Mouse (Mus musculus) kidney, postnatal 0 days (tissue): ENCODE measurements at regions not wholly inside any gene's neighbourhood (a gene's known extent, or its start where the extent isn't known, plus 50 kb on each side); places are given as distances from the start of the nearest gene placed in this dataset.
A peak's percentile ranks its signal among the peaks of the same experiment; 100 is the strongest.

ENCODE experiments used
- ATAC-seq: fragments of 200-750 bp; cut with Nextera tagmentation; replicated peaks from 2 replicates; pipeline ENCODE4 v1.8.0; 2017; ENCODE audit warnings: low read depth, moderate number of reproducible peaks, moderate TSS enrichment, moderate library complexity; ENCODE audit not compliant: low FRiP score
- DNase-seq: peaks from one replicate; pipeline ENCODE4 v3.0.0-alpha.2; 2016; ENCODE audit warnings: low spot score
- H3K27ac ChIP-seq: fragments of 300-500 bp; sonication (generic); 2 replicates; pipeline ENCODE4 v1.5.1; 2014; ENCODE audit warnings: mild to moderate bottlenecking
- H3K27me3 ChIP-seq: fragments of 300-500 bp; sonication (generic); 2 replicates; pipeline ENCODE4 v1.6.1; 2014; ENCODE audit warnings: low read length, mixed read lengths; ENCODE audit not compliant: insufficient read depth
- H3K36me3 ChIP-seq: fragments of 300-500 bp; sonication (generic); 2 replicates; pipeline ENCODE4 v1.6.1; 2014; ENCODE audit warnings: low read length, mixed read lengths; ENCODE audit not compliant: insufficient read depth
- H3K4me1 ChIP-seq: fragments of 300-500 bp; sonication (generic); replicated peaks from 2 replicates; pipeline ENCODE4 v1.6.1; 2014; ENCODE audit warnings: antibody characterized with exemption, low read length, mixed read lengths; ENCODE audit not compliant: insufficient read depth
- H3K4me2 ChIP-seq: fragments of 300-500 bp; sonication (generic); 2 replicates; pipeline ENCODE4 v1.6.1; 2014; ENCODE audit warnings: mild to moderate bottlenecking, low read length, moderate library complexity, mixed read lengths
- H3K4me3 ChIP-seq: fragments of 300-500 bp; sonication (generic); replicated peaks from 2 replicates; pipeline ENCODE4 v1.5.1; 2014; ENCODE audit warnings: low read depth, low read length
- H3K9ac ChIP-seq: fragments of 300-500 bp; sonication (generic); 2 replicates; pipeline ENCODE4 v1.6.1; 2014; ENCODE audit warnings: low read depth, low read length
- H3K9me3 ChIP-seq: fragments of 300-500 bp; sonication (generic); replicated peaks from 2 replicates; pipeline ENCODE4 v1.6.1; 2016; ENCODE audit warnings: low read length, inconsistent platforms, mixed read lengths
- CTCF ChIP-seq: IDR thresholded peaks from 2 replicates; pipeline ENCODE4 v1.5.1; 2016; ENCODE audit warnings: antibody characterized with exemption, low read depth, mild to moderate bottlenecking, moderate library complexity
- WGBS: fragments of 180-500 bp; shearing (Covaris S2); extraction: QIAGEN DNeasy Blood & Tissue Kit; methylation state at CpG from one replicate; pipeline ENCODE4 v1.1.7; 2014; 5-methylcytosine and 5-hydroxymethylcytosine counted together

- H3K36me3 ChIP-seq = no peaks in the 10 kb centered on the region
- H3K9me3 ChIP-seq = no peaks in the 10 kb centered on the region
- no peak for DNase-seq
- H3K9ac ChIP-seq = no peak overlapping the region
- H3K27ac ChIP-seq = no peak overlapping the region
- WGBS = 95% methylated on average over 1 of the region's 1 CpGs
- ATAC-seq = no peak
- no peaks in the 10 kb centered on the region for H3K4me1 ChIP-seq
- H3K4me2 ChIP-seq = no peak overlapping the region
- no peak for TF ChIP-seq CTCF
- H3K4me3 ChIP-seq = no peak overlapping the region
- no peaks in the 10 kb centered on the region for H3K27me3 ChIP-seq
These were observed 232.0 kb downstream of the Pik3r1 start for GRCm38 (mm10) chr13:101536019-101536418.

- DNase-seq = no peak
- no peak for TF ChIP-seq CTCF
- Histone ChIP-seq H3K4me3 (no peak overlapping the region), H3K4me2 (no peak overlapping the region), H3K27me3 (no peaks in the 10 kb centered on the region), H3K9me3 (no peaks in the 10 kb centered on the region), H3K4me1 (no peaks in the 10 kb centered on the region), H3K9ac (no peak overlapping the region), H3K36me3 (no peaks in the 10 kb centered on the region), H3K27ac (no peak overlapping the region)
- 86% methylated on average over 3 of the region's 3 CpGs for WGBS
- ATAC-seq = no peak
These were observed 232.6 kb downstream of the Pik3r1 start for GRCm38 (mm10) chr13:101535331-101535866.

GRCm38 (mm10) chr13:101534490-101534889 lies 233.5 kb downstream of the Pik3r1 start:
- no peaks in the 10 kb centered on the region for H3K27me3 ChIP-seq
- DNase-seq = no peak
- H3K27ac ChIP-seq = no peak overlapping the region
- no peaks in the 10 kb centered on the region for H3K4me1 ChIP-seq
- WGBS = 65% methylated on average over 6 of the region's 6 CpGs
- no peak overlapping the region for H3K9ac ChIP-seq
- no peaks in the 10 kb centered on the region for H3K36me3 ChIP-seq
- no peak for TF ChIP-seq CTCF
- H3K9me3 ChIP-seq = no peaks in the 10 kb centered on the region
- no peak overlapping the region for H3K4me3 ChIP-seq
- no peak overlapping the region for H3K4me2 ChIP-seq
- ATAC-seq = no peak

GRCm38 (mm10) chr13:101532913-101533312 lies 235.1 kb downstream of the Pik3r1 start:
- ATAC-seq = no peak

GRCm38 (mm10) chr13:101527691-101528090 lies 240.3 kb downstream of the Pik3r1 start:
- 55% methylated on average over 5 of the region's 5 CpGs for WGBS
- DNase-seq (no peak), ATAC-seq (no peak)
- H3K9me3 ChIP-seq = no peaks in the 10 kb centered on the region
- no peak overlapping the region for H3K9ac ChIP-seq
- H3K4me3 ChIP-seq = no peak overlapping the region
- H3K4me2 ChIP-seq = no peak overlapping the region
- no peaks in the 10 kb centered on the region for H3K27me3 ChIP-seq
- no peak for TF ChIP-seq CTCF
- H3K36me3 ChIP-seq = no peaks in the 10 kb centered on the region
- H3K27ac ChIP-seq = no peak overlapping the region
- no peaks in the 10 kb centered on the region for H3K4me1 ChIP-seq

More at GRCm38 (mm10) chr13:101532913-101533312, 235.1 kb downstream of the Pik3r1 start:
- H3K9ac ChIP-seq = no peak overlapping the region
- TF ChIP-seq CTCF = no peak
- no peak overlapping the region for H3K4me2 ChIP-seq
- peak; percentile 60 for DNase-seq
- no peaks in the 10 kb centered on the region for H3K36me3 ChIP-seq
- no peak overlapping the region for H3K4me3 ChIP-seq
- no peaks in the 10 kb centered on the region for H3K4me1 ChIP-seq
- no peak overlapping the region for H3K27ac ChIP-seq
- H3K9me3 ChIP-seq = no peaks in the 10 kb centered on the region
- no peaks in the 10 kb centered on the region for H3K27me3 ChIP-seq
- WGBS = 25% methylated on average over 4 of the region's 4 CpGs

GRCm38 (mm10) chr13:101524781-101525180 lies 243.2 kb downstream of the Pik3r1 start:
- Histone ChIP-seq H3K9me3 (no peaks in the 10 kb centered on the region), H3K9ac (no peak overlapping the region), H3K27ac (no peak overlapping the region), H3K4me3 (no peak overlapping the region), H3K4me2 (no peak overlapping the region), H3K4me1 (no peaks in the 10 kb centered on the region), H3K27me3 (no peaks in the 10 kb centered on the region), H3K36me3 (no peaks in the 10 kb centered on the region)
- WGBS = 84% methylated on average over 3 of the region's 3 CpGs
- DNase-seq (no peak), ATAC-seq (no peak)
- no peak for TF ChIP-seq CTCF

- no peaks in the 10 kb centered on the region for H3K4me1 ChIP-seq
- no peak for TF ChIP-seq CTCF
- H3K27me3 ChIP-seq = no peaks in the 10 kb centered on the region
- WGBS = 89% methylated on average over 3 of the region's 3 CpGs
- H3K4me2 ChIP-seq = no peak overlapping the region
- no peak overlapping the region for H3K27ac ChIP-seq
- no peak for DNase-seq
- no peaks in the 10 kb centered on the region for H3K9me3 ChIP-seq
- H3K36me3 ChIP-seq = no peaks in the 10 kb centered on the region
- no peak for ATAC-seq
- H3K4me3 ChIP-seq = no peak overlapping the region
- no peak overlapping the region for H3K9ac ChIP-seq
These were observed 243.8 kb downstream of the Pik3r1 start for GRCm38 (mm10) chr13:101524223-101524622.
